Mouse (Mus musculus): ENCODE data around the gene Cox5a. TPM values are rescaled to one million over a fixed set of nuclear protein-coding genes. Genes with fewer than 3 reads are reported as not detected.

Cox5a gene
- polyA plus RNA-seq, 1 experiment from 2014 or later: 1,022 TPM

- Histone ChIP-seq H3K27me3 (ENCODE audit: control insufficient read depth, insufficient read depth, low read length) (no peaks in the 10 kb centered on the region), H3K4me3 (ENCODE audit: low read depth, low read length) (peak overlapping the region; percentile 92), H3K9ac (replicated peaks; ENCODE audit: low read depth, low read length) (peak overlapping the region; percentile 99), H3K4me2 (ENCODE audit: low read depth, low read length) (peak overlapping the region; percentile 86), H3K4me1 (ENCODE audit: control insufficient read depth, insufficient read depth, low read length) (peaks cover 19% of the 10 kb centered on the region), H3K9me3 (ENCODE audit: control insufficient read depth, low read length) (no peaks in the 10 kb centered on the region), H3K27ac (ENCODE audit: low read depth, low read length) (no peak overlapping the region), H3K36me3 (ENCODE audit: control insufficient read depth, insufficient read depth, low read length) (no peaks in the 10 kb centered on the region)
- WGBS: 33% methylated on average over 7 of the region's 7 CpGs
- no peak for ATAC-seq (ENCODE audit: low read depth)
Observed at GRCm38 (mm10) chr9:57522114-57522860, 1.2 kb downstream of the Cox5a start.

GRCm38 (mm10) chr9:57522861-57523246 is 1.8 kb downstream of the Cox5a start:
- H3K9ac ChIP-seq (replicated peaks; ENCODE audit: low read depth, low read length): no peak overlapping the region
- ATAC-seq (ENCODE audit: low read depth): no peak
- H3K9me3 ChIP-seq (ENCODE audit: control insufficient read depth, low read length): no peaks in the 10 kb centered on the region
- WGBS: 89% methylated on average over 4 of the region's 4 CpGs
- H3K4me1 ChIP-seq (ENCODE audit: control insufficient read depth, insufficient read depth, low read length): peaks cover 19% of the 10 kb centered on the region
- H3K4me3 ChIP-seq (ENCODE audit: low read depth, low read length): peak overlapping the region; percentile 92
- no peaks in the 10 kb centered on the region for H3K27me3 ChIP-seq (ENCODE audit: control insufficient read depth, insufficient read depth, low read length)
- H3K36me3 ChIP-seq (ENCODE audit: control insufficient read depth, insufficient read depth, low read length): no peaks in the 10 kb centered on the region
- H3K27ac ChIP-seq (ENCODE audit: low read depth, low read length): no peak overlapping the region
- peak overlapping the region; percentile 86 for H3K4me2 ChIP-seq (ENCODE audit: low read depth, low read length)

GRCm38 (mm10) chr9:57523754-57524153 is 2.7 kb downstream of the Cox5a start:
- 98% methylated on average over 1 of the region's 1 CpGs for WGBS
- no peaks in the 10 kb centered on the region for H3K27me3 ChIP-seq (ENCODE audit: control insufficient read depth, insufficient read depth, low read length)
- H3K9me3 ChIP-seq (ENCODE audit: control insufficient read depth, low read length): no peaks in the 10 kb centered on the region
- no peaks in the 10 kb centered on the region for H3K36me3 ChIP-seq (ENCODE audit: control insufficient read depth, insufficient read depth, low read length)
- H3K4me2 ChIP-seq (ENCODE audit: low read depth, low read length): no peak overlapping the region
- peaks cover 19% of the 10 kb centered on the region for H3K4me1 ChIP-seq (ENCODE audit: control insufficient read depth, insufficient read depth, low read length)
- H3K27ac ChIP-seq (ENCODE audit: low read depth, low read length): no peak overlapping the region
- H3K9ac ChIP-seq (replicated peaks; ENCODE audit: low read depth, low read length): no peak overlapping the region
- no peak for ATAC-seq (ENCODE audit: low read depth)
- no peak overlapping the region for H3K4me3 ChIP-seq (ENCODE audit: low read depth, low read length)

GRCm38 (mm10) chr9:57524439-57524838 is 3.4 kb downstream of the Cox5a start:
- no peak overlapping the region for H3K9ac ChIP-seq (replicated peaks; ENCODE audit: low read depth, low read length)
- no peaks in the 10 kb centered on the region for H3K36me3 ChIP-seq (ENCODE audit: control insufficient read depth, insufficient read depth, low read length)
- H3K4me3 ChIP-seq (ENCODE audit: low read depth, low read length): no peak overlapping the region
- ATAC-seq (ENCODE audit: low read depth): no peak
- no peak overlapping the region for H3K27ac ChIP-seq (ENCODE audit: low read depth, low read length)
- no peaks in the 10 kb centered on the region for H3K9me3 ChIP-seq (ENCODE audit: control insufficient read depth, low read length)
- H3K4me1 ChIP-seq (ENCODE audit: control insufficient read depth, insufficient read depth, low read length): peaks cover 19% of the 10 kb centered on the region
- no peak overlapping the region for H3K4me2 ChIP-seq (ENCODE audit: low read depth, low read length)
- H3K27me3 ChIP-seq (ENCODE audit: control insufficient read depth, insufficient read depth, low read length): no peaks in the 10 kb centered on the region

GRCm38 (mm10) chr9:57525516-57525915 is 4.4 kb downstream of the Cox5a start:
- 85% methylated on average over 2 of the region's 2 CpGs for WGBS
- H3K4me3 ChIP-seq (ENCODE audit: low read depth, low read length): no peak overlapping the region
- no peak overlapping the region for H3K4me2 ChIP-seq (ENCODE audit: low read depth, low read length)
- peaks cover 6% of the 10 kb centered on the region; the same call in 1 of the 2 replicates for H3K36me3 ChIP-seq (ENCODE audit: control insufficient read depth, insufficient read depth, low read length)
- peaks cover 17% of the 10 kb centered on the region for H3K4me1 ChIP-seq (ENCODE audit: control insufficient read depth, insufficient read depth, low read length)
- H3K9me3 ChIP-seq (ENCODE audit: control insufficient read depth, low read length): no peaks in the 10 kb centered on the region
- ATAC-seq (ENCODE audit: low read depth): no peak
- H3K9ac ChIP-seq (replicated peaks; ENCODE audit: low read depth, low read length): no peak overlapping the region
- no peak overlapping the region for H3K27ac ChIP-seq (ENCODE audit: low read depth, low read length)
- no peaks in the 10 kb centered on the region for H3K27me3 ChIP-seq (ENCODE audit: control insufficient read depth, insufficient read depth, low read length)

GRCm38 (mm10) chr9:57526435-57526834 is 5.4 kb downstream of the Cox5a start:
- ATAC-seq (ENCODE audit: low read depth): no peak
- Histone ChIP-seq H3K4me2 (ENCODE audit: low read depth, low read length) (no peak overlapping the region), H3K9ac (replicated peaks; ENCODE audit: low read depth, low read length) (no peak overlapping the region), H3K27me3 (ENCODE audit: control insufficient read depth, insufficient read depth, low read length) (no peaks in the 10 kb centered on the region), H3K4me3 (ENCODE audit: low read depth, low read length) (no peak overlapping the region), H3K4me1 (ENCODE audit: control insufficient read depth, insufficient read depth, low read length) (peaks cover 16% of the 10 kb centered on the region), H3K9me3 (ENCODE audit: control insufficient read depth, low read length) (no peaks in the 10 kb centered on the region), H3K36me3 (ENCODE audit: control insufficient read depth, insufficient read depth, low read length) (peaks cover 9% of the 10 kb centered on the region), H3K27ac (ENCODE audit: low read depth, low read length) (no peak overlapping the region)

- Histone ChIP-seq H3K4me2 (ENCODE audit: low read depth, low read length) (no peak overlapping the region), H3K9me3 (ENCODE audit: control insufficient read depth, low read length) (no peaks in the 10 kb centered on the region), H3K36me3 (ENCODE audit: control insufficient read depth, insufficient read depth, low read length) (peaks cover 25% of the 10 kb centered on the region), H3K4me3 (ENCODE audit: low read depth, low read length) (no peak overlapping the region), H3K4me1 (ENCODE audit: control insufficient read depth, insufficient read depth, low read length) (peaks cover 3% of the 10 kb centered on the region; the same call in 1 of the 2 replicates), H3K9ac (replicated peaks; ENCODE audit: low read depth, low read length) (no peak overlapping the region), H3K27me3 (ENCODE audit: control insufficient read depth, insufficient read depth, low read length) (no peaks in the 10 kb centered on the region), H3K27ac (ENCODE audit: low read depth, low read length) (no peak overlapping the region)
- WGBS: 86% methylated on average over 1 of the region's 1 CpGs
- no peak for ATAC-seq (ENCODE audit: low read depth)
Observed at GRCm38 (mm10) chr9:57531946-57532345, 10.9 kb downstream of the Cox5a start.

- peaks cover 27% of the 10 kb centered on the region; the same call in 1 of the 2 replicates for H3K36me3 ChIP-seq (ENCODE audit: control insufficient read depth, insufficient read depth, low read length)
- H3K9ac ChIP-seq (replicated peaks; ENCODE audit: low read depth, low read length): no peak overlapping the region
- H3K4me2 ChIP-seq (ENCODE audit: low read depth, low read length): no peak overlapping the region; the same call in 1 of the 2 replicates
- no peak for ATAC-seq (ENCODE audit: low read depth)
- no peak overlapping the region for H3K4me3 ChIP-seq (ENCODE audit: low read depth, low read length)
- peaks cover 12% of the 10 kb centered on the region for H3K4me1 ChIP-seq (ENCODE audit: control insufficient read depth, insufficient read depth, low read length)
- WGBS: 91% methylated on average over 5 of the region's 5 CpGs
- no peaks in the 10 kb centered on the region for H3K27me3 ChIP-seq (ENCODE audit: control insufficient read depth, insufficient read depth, low read length)
- no peak overlapping the region for H3K27ac ChIP-seq (ENCODE audit: low read depth, low read length)
- no peaks in the 10 kb centered on the region for H3K9me3 ChIP-seq (ENCODE audit: control insufficient read depth, low read length)
Observed at GRCm38 (mm10) chr9:57536362-57536761, 15.3 kb downstream of the Cox5a start.

- peak; percentile 91 for ATAC-seq (ENCODE audit: low read depth)
- 2% methylated on average over 39 of the region's 45 CpGs for WGBS
- H3K4me3 ChIP-seq (ENCODE audit: low read depth, low read length): peak within 1 kb of the TSS; percentile 91
- H3K9me3 ChIP-seq (ENCODE audit: control insufficient read depth, low read length): no peaks in the 10 kb centered on the region
- H3K36me3 ChIP-seq (ENCODE audit: control insufficient read depth, insufficient read depth, low read length): peaks cover 24% of the 10 kb centered on the region; the same call in 1 of the 2 replicates
- peak within 1 kb of the TSS; percentile 90 for H3K9ac ChIP-seq (replicated peaks; ENCODE audit: low read depth, low read length)
- peak within 1 kb of the TSS; percentile 90 for H3K27ac ChIP-seq (ENCODE audit: low read depth, low read length)
- H3K4me2 ChIP-seq (ENCODE audit: low read depth, low read length): peak within 1 kb of the TSS; percentile 82
- H3K27me3 ChIP-seq (ENCODE audit: control insufficient read depth, insufficient read depth, low read length): no peaks in the 10 kb centered on the region
- H3K4me1 ChIP-seq (ENCODE audit: control insufficient read depth, insufficient read depth, low read length): peaks cover 12% of the 10 kb centered on the region
Observed at GRCm38 (mm10) chr9:57537044-57537727, 16.1 kb downstream of the Cox5a start, which contains the start of gene Fam219b. Gene Fam219b, plus strand, starts transcription at chr9:57537528.
